Mouse (Mus musculus) G1E (cell line): ENCODE measurements around the gene Slc9a3r1.

Experiments
- CTCF ChIP-seq: IDR thresholded peaks from 2 replicates; pipeline ENCODE4 v1.5.1; 2012; ENCODE audit warnings: low read depth, low read length, inconsistent platforms, mixed read lengths
- GATA1 ChIP-seq: IDR thresholded peaks from 2 replicates; pipeline ENCODE4 v1.6.1; 2012; ENCODE audit warnings: borderline replicate concordance, low read length, inconsistent platforms, mixed read lengths
- GATA2 ChIP-seq: IDR thresholded peaks from 2 replicates; pipeline ENCODE4 v1.6.1; 2012; ENCODE audit warnings: low read depth, low read length, inconsistent platforms, borderline replicate concordance
- POLR2AphosphoS5 ChIP-seq: IDR thresholded peaks from 2 replicates; pipeline ENCODE4 v1.6.1; 2012; ENCODE audit warnings: low read depth, low read length, inconsistent platforms; ENCODE audit not compliant: insufficient replicate concordance
- TAL1 ChIP-seq: conservative IDR thresholded peaks from 2 replicates; pipeline ENCODE4 v1.6.1; 2012; ENCODE audit warnings: low read depth, low read length, inconsistent platforms, mixed read lengths

GRCm38 (mm10) chr11:115138597-115139262 lies 24.4 kb upstream of the Slc9a3r1 start:
- no peak for TF ChIP-seq CTCF
- TF ChIP-seq GATA1, result no peak
- no peak for TF ChIP-seq TAL1
- TF ChIP-seq GATA2, result no peak
- TF ChIP-seq POLR2AphosphoS5, result no peak
